Mouse (Mus musculus): Measurements from ENCODE around the gene Cacna1b. TPM values are rescaled to one million over a fixed set of nuclear protein-coding genes. Genes with fewer than 3 reads are reported as not detected.
A peak's percentile ranks its signal among the peaks of the same experiment; 100 is the strongest.

Cacna1b gene
- polyA plus RNA-seq, 1 experiment from 2014 or later = 1.1 TPM

DNA sequence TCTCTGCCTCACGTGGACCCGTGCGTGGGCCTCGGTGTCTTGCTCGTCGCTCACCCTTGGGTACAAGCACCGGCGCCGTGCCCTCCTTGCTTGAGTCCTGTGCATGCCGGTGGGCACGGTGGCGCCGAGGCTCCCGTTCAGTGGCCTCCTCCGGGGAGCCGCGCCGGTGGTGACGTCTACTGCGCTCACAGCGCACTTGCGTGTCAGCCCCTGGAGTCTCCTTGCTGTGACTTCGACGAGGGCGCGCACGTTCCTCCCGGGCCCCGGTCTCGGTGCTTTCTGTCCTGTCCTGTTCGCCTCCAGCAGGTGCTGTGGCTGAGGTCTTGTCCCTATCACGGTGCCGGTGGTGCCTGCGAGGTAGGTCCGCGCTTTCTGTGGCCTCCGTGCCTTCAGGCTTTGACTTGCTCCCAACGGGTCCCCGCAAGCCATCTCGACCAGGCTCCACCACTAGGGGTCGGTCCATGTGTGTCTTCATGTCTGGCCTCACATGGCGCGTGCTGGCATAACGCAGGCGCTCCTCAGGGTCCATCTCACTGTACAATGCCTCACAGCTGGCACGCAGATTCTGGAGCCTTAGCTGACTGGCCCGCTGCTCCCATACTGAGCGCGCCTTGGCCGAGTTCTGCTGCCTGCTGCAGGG lies 83.8 kb downstream of the Cacna1b start:
- peak overlapping the region; percentile 30 for H3K4me3 ChIP-seq (replicated peaks)
- no peak overlapping the region for H3K9ac ChIP-seq

DNA sequence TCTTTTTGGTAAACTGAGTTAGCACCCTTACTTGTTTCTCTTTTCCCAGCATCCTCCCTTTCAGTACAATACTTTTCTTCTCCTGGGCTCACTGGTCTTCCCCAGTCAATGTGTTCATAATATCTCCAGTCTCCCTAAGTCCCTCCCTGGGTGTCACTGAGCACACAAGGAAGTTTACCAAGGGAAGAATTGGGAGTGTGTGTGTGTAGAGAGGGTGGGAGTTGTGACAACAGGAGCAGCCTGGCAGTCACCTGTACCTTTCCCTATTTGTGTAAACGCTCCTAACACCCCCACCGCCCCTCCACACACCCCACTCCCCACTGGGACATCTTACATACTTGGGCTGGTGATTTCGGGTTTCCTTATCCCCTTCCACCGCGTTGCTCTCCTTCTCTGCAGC lies 84.4 kb downstream of the Cacna1b start:
- Histone ChIP-seq H3K27ac (no peak overlapping the region), H3K4me3 (replicated peaks) (no peak overlapping the region), H3K36me3 (no peaks in the 10 kb centered on the region), H3K4me1 (peaks cover 7% of the 10 kb centered on the region), H3K9me3 (replicated peaks) (no peaks in the 10 kb centered on the region), H3K9ac (no peak overlapping the region), H3K27me3 (peaks cover 25% of the 10 kb centered on the region; the same call in 1 of the 2 replicates), H3K4me2 (peak overlapping the region; percentile 65)
- no peak for ATAC-seq (replicated peaks; ENCODE audit: low FRiP score)
- WGBS = 79% methylated on average over 5 of the region's 5 CpGs

More for the DNA sequence above, 83.8 kb downstream of the Cacna1b start:
- Histone ChIP-seq H3K9me3 (replicated peaks) (no peaks in the 10 kb centered on the region), H3K4me1 (peaks cover 7% of the 10 kb centered on the region), H3K4me2 (peak overlapping the region; percentile 65), H3K27me3 (peaks cover 25% of the 10 kb centered on the region; the same call in 1 of the 2 replicates), H3K36me3 (no peaks in the 10 kb centered on the region), H3K27ac (no peak overlapping the region)
- peak; percentile 69 for ATAC-seq (replicated peaks; ENCODE audit: low FRiP score)
- 26% methylated on average over 50 of the region's 50 CpGs for WGBS

DNA sequence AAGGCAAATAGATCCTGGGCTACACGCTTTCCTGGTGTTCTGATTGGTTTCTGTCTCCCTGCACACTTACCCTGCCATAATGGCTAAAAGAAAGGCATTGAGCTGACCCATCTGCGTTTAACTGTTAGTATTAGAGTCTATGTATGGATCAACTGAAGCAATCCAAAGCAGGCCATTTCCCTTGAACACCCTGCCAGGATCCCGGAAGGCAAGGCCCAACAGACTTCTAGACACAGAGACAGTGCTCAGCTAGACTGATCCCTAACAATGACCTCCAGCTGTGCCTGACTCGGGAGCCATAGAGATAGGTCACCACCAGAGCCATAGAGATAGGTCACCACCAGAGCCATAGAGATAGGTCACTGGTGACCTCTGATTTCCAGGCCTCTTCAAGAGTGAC lies 84.8 kb downstream of the Cacna1b start:
- Histone ChIP-seq H3K4me3 (replicated peaks) (no peak overlapping the region), H3K9ac (no peak overlapping the region), H3K4me2 (no peak overlapping the region), H3K27ac (no peak overlapping the region), H3K4me1 (peaks cover 7% of the 10 kb centered on the region), H3K36me3 (no peaks in the 10 kb centered on the region), H3K27me3 (peaks cover 25% of the 10 kb centered on the region; the same call in 1 of the 2 replicates), H3K9me3 (replicated peaks) (no peaks in the 10 kb centered on the region)
- no peak for ATAC-seq (replicated peaks; ENCODE audit: low FRiP score)
- WGBS = 75% methylated on average over 4 of the region's 4 CpGs

- H3K36me3 ChIP-seq = no peaks in the 10 kb centered on the region
- ATAC-seq (replicated peaks; ENCODE audit: low FRiP score) = no peak
- H3K27me3 ChIP-seq = peaks cover 25% of the 10 kb centered on the region; the same call in 1 of the 2 replicates
- H3K4me2 ChIP-seq = no peak overlapping the region
- peaks cover 7% of the 10 kb centered on the region for H3K4me1 ChIP-seq
- H3K4me3 ChIP-seq (replicated peaks) = no peak overlapping the region
- H3K9me3 ChIP-seq (replicated peaks) = no peaks in the 10 kb centered on the region
- no peak overlapping the region for H3K9ac ChIP-seq
- 98% methylated on average over 3 of the region's 3 CpGs for WGBS
- no peak overlapping the region for H3K27ac ChIP-seq
Observed at GRCm38 (mm10) chr2:24677629-24678028, 85.3 kb downstream of the Cacna1b start.

DNA sequence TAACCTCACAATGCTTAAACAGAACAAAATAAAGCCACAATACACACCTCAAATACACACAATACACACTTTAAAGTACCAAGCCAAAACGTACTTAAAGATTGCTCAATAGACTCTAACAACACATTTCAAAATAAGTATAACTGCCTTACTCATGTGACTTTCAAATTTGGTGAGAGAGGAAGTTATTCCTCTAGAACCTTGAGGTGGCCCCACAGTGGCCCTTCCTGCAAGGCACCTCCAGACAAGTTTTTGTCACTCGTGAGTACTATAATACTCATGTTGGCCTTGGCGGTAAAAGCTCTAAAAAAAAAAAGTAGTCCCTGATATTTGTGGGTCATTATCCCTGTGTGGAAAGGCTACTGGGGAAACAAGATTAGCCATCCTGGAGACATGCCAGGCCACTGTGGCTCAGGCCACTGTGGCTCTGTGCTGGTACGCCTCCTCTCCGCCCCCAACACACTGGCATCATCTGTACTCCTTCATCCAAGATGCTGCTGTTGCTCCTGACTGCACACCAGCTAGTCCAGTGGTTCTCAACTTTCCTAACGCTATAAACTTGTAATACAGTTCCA lies 88.4 kb downstream of the Cacna1b start:
- H3K27me3 ChIP-seq = peaks cover 18% of the 10 kb centered on the region; the same call in 1 of the 2 replicates
- WGBS = 89% methylated on average over 6 of the region's 6 CpGs
- H3K27ac ChIP-seq = no peak overlapping the region
- H3K4me1 ChIP-seq = peaks cover 7% of the 10 kb centered on the region
- no peak overlapping the region for H3K4me3 ChIP-seq (replicated peaks)
- no peaks in the 10 kb centered on the region for H3K9me3 ChIP-seq (replicated peaks)
- no peak overlapping the region for H3K9ac ChIP-seq
- no peak overlapping the region for H3K4me2 ChIP-seq
- H3K36me3 ChIP-seq = no peaks in the 10 kb centered on the region
- ATAC-seq (replicated peaks; ENCODE audit: low FRiP score) = no peak

GRCm38 (mm10) chr2:24668598-24668997 lies 94.4 kb downstream of the Cacna1b start:
- Histone ChIP-seq H3K4me2 (no peak overlapping the region), H3K27ac (no peak overlapping the region), H3K36me3 (no peaks in the 10 kb centered on the region), H3K4me3 (replicated peaks) (no peak overlapping the region), H3K9ac (no peak overlapping the region), H3K4me1 (no peaks in the 10 kb centered on the region), H3K9me3 (replicated peaks) (no peaks in the 10 kb centered on the region), H3K27me3 (no peaks in the 10 kb centered on the region)
- ATAC-seq (replicated peaks; ENCODE audit: low FRiP score) = no peak
- WGBS = 88% methylated on average over 5 of the region's 5 CpGs

GRCm38 (mm10) chr2:24664678-24665257 lies 98.2 kb downstream of the Cacna1b start:
- Histone ChIP-seq H3K4me3 (replicated peaks) (no peak overlapping the region), H3K27ac (no peak overlapping the region), H3K9ac (no peak overlapping the region), H3K36me3 (no peaks in the 10 kb centered on the region), H3K9me3 (replicated peaks) (no peaks in the 10 kb centered on the region), H3K4me2 (no peak overlapping the region), H3K4me1 (no peaks in the 10 kb centered on the region), H3K27me3 (no peaks in the 10 kb centered on the region)
- ATAC-seq (replicated peaks; ENCODE audit: low FRiP score) = no peak
- 31% methylated on average over 9 of the region's 9 CpGs for WGBS

- no peaks in the 10 kb centered on the region for H3K36me3 ChIP-seq
- H3K4me3 ChIP-seq (replicated peaks) = no peak overlapping the region
- H3K9ac ChIP-seq = no peak overlapping the region
- no peak for ATAC-seq (replicated peaks; ENCODE audit: low FRiP score)
- H3K27ac ChIP-seq = no peak overlapping the region
- 77% methylated on average over 6 of the region's 6 CpGs for WGBS
- H3K4me2 ChIP-seq = no peak overlapping the region
- no peaks in the 10 kb centered on the region for H3K27me3 ChIP-seq
- H3K9me3 ChIP-seq (replicated peaks) = no peaks in the 10 kb centered on the region
- H3K4me1 ChIP-seq = no peaks in the 10 kb centered on the region
Observed at GRCm38 (mm10) chr2:24659150-24659775, 103.7 kb downstream of the Cacna1b start.

DNA sequence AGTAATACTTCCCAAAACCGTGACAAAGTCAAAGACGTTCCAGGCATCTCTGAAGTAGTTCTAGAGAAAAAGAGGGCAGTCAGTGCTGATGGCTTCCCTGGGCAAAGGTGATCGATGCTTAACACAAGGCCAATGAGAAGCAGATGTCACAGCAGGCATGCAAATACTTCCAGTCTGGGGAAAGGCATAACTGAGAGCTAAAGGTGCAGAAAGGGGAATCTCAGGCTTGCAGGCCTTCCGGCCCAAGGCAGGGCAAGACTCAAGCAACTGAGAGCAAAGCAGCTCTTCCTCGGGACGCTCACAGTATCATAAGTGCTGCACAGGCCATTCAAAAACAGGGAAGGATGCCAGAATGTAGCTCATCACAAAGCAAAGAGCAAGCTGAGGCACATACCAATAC lies 114.4 kb downstream of the Cacna1b start:
- Histone ChIP-seq H3K9me3 (replicated peaks) (no peaks in the 10 kb centered on the region), H3K4me3 (replicated peaks) (no peak overlapping the region), H3K27ac (no peak overlapping the region), H3K4me1 (no peaks in the 10 kb centered on the region), H3K9ac (no peak overlapping the region), H3K36me3 (no peaks in the 10 kb centered on the region), H3K4me2 (no peak overlapping the region), H3K27me3 (no peaks in the 10 kb centered on the region)
- WGBS = 89% methylated on average over 6 of the region's 6 CpGs
- ATAC-seq (replicated peaks; ENCODE audit: low FRiP score) = no peak

DNA sequence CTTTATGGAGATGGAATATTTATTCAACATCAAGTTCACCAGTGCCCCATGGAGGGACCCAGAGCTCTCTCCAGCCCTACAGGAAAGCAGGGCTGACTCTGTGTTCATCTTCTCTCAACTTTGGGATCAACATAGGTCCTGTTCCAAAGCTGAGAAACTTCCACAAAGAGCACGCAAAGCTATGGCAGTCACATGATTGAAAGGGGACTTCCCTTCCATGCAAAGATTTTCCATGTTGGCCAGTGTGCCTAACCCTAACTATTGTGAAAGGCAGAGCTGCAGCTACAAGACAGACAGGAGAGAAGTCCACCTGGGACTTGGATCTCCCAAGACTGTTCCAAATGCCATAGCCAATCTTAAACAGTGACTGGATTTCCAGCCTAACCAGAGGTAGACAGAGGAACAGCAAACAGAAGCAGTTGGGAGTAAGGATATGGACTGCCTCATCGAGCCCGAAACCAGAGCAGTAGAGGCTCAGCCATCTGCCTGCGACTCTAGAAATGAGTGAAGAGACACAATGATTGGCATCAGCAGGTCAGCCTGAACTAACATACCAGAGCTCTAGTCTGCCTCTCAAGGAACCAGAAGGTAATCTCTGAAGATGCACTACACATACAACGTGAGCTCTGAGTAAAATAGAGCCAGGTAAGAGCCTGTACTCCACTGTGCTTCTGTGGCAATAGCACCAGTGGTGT lies 116.4 kb downstream of the Cacna1b start:
- H3K9ac ChIP-seq = no peak overlapping the region
- H3K4me3 ChIP-seq (replicated peaks) = no peak overlapping the region
- H3K27ac ChIP-seq = no peak overlapping the region
- H3K36me3 ChIP-seq = no peaks in the 10 kb centered on the region
- no peak overlapping the region for H3K4me2 ChIP-seq
- no peaks in the 10 kb centered on the region for H3K27me3 ChIP-seq
- 94% methylated on average over 5 of the region's 5 CpGs for WGBS
- no peaks in the 10 kb centered on the region for H3K4me1 ChIP-seq
- no peak for ATAC-seq (replicated peaks; ENCODE audit: low FRiP score)
- no peaks in the 10 kb centered on the region for H3K9me3 ChIP-seq (replicated peaks)

- Histone ChIP-seq H3K9ac (no peak overlapping the region), H3K4me3 (replicated peaks) (no peak overlapping the region), H3K27me3 (no peaks in the 10 kb centered on the region), H3K4me1 (no peaks in the 10 kb centered on the region), H3K4me2 (no peak overlapping the region), H3K27ac (no peak overlapping the region), H3K36me3 (no peaks in the 10 kb centered on the region), H3K9me3 (replicated peaks) (no peaks in the 10 kb centered on the region)
- no peak for ATAC-seq (replicated peaks; ENCODE audit: low FRiP score)
- 86% methylated on average over 7 of the region's 7 CpGs for WGBS
Observed at GRCm38 (mm10) chr2:24642834-24643233, 120.1 kb downstream of the Cacna1b start.

All from kidney, embryonic 15.5 days (tissue).